Mouse (Mus musculus) G1E-ER4 (cell line): Measurements from ENCODE around the gene Fbxw8. TPM values are rescaled to one million over a fixed set of nuclear protein-coding genes. Genes with fewer than 3 reads are reported as not detected.

Experiments used
- GATA1 ChIP-seq: IDR thresholded peaks from one replicate; pipeline ENCODE4 v1.8.0; 2012; ENCODE audit warnings: low read length, inconsistent platforms
- polyA plus RNA-seq: library from polyadenylated mRNA; stranded (reverse); fragments of >175 nt; gene quantifications from 2 replicates; pipeline ENCODE4 v1.2.3, GENCODE M21; 2012

Fbxw8 gene
- polyA plus RNA-seq, 1 experiment, result 36.0 TPM

- TF ChIP-seq GATA1, result no peak
Measured at GRCm38 (mm10) chr5:118050743-118051142, 104.5 kb downstream of the Fbxw8 start.

GRCm38 (mm10) chr5:118048928-118049327, 106.3 kb downstream of the Fbxw8 start:
- TF ChIP-seq GATA1, result no peak

GRCm38 (mm10) chr5:118048412-118048811, 106.9 kb downstream of the Fbxw8 start:
- no peak for TF ChIP-seq GATA1

GRCm38 (mm10) chr5:118047091-118047757, 108.0 kb downstream of the Fbxw8 start:
- no peak for TF ChIP-seq GATA1

GRCm38 (mm10) chr5:118045385-118045784, 109.9 kb downstream of the Fbxw8 start:
- TF ChIP-seq GATA1, result no peak

GRCm38 (mm10) chr5:118044907-118045306, 110.4 kb downstream of the Fbxw8 start:
- TF ChIP-seq GATA1, result no peak

- TF ChIP-seq GATA1, result no peak
Measured at GRCm38 (mm10) chr5:118043761-118044160, 111.5 kb downstream of the Fbxw8 start.

GRCm38 (mm10) chr5:118042599-118042998, 112.7 kb downstream of the Fbxw8 start:
- TF ChIP-seq GATA1, result no peak

GRCm38 (mm10) chr5:118039241-118039668, 116.0 kb downstream of the Fbxw8 start:
- no peak for TF ChIP-seq GATA1

- no peak for TF ChIP-seq GATA1
Measured at GRCm38 (mm10) chr5:118037798-118038484, 117.3 kb downstream of the Fbxw8 start.

- TF ChIP-seq GATA1, result no peak
Measured at GRCm38 (mm10) chr5:118036888-118037797, 118.1 kb downstream of the Fbxw8 start.

GRCm38 (mm10) chr5:118035786-118036185, 119.5 kb downstream of the Fbxw8 start:
- TF ChIP-seq GATA1, result no peak

- no peak for TF ChIP-seq GATA1
Measured at GRCm38 (mm10) chr5:118034632-118035031, 120.6 kb downstream of the Fbxw8 start.

GRCm38 (mm10) chr5:118033740-118034139, 121.5 kb downstream of the Fbxw8 start:
- no peak for TF ChIP-seq GATA1

- TF ChIP-seq GATA1, result no peak
Measured at GRCm38 (mm10) chr5:118033328-118033727, 121.9 kb downstream of the Fbxw8 start.

- no peak for TF ChIP-seq GATA1
Measured at GRCm38 (mm10) chr5:118031508-118031907, 123.8 kb downstream of the Fbxw8 start.
